Mouse (Mus musculus) thymus, postnatal 0 days (tissue): ENCODE measurements around the gene Hoxa4. TPM values are rescaled to one million over a fixed set of nuclear protein-coding genes. Genes with fewer than 3 reads are reported as not detected.

Experiments
- DNase-seq: peaks from one replicate; pipeline ENCODE4 v3.0.0-alpha.2; 2015; ENCODE audit warnings: low spot score
- polyA plus RNA-seq: library from polyadenylated mRNA; unstranded; fragments of >200 nt; fragmentation: Nextera tagmentation; extraction: Ambion mirVana; gene quantifications from 2 replicates; pipeline ENCODE4 v1.2.1, GENCODE M21; 2015

The Hoxa4 gene
- polyA plus RNA-seq, 1 experiment from 2014 or later, result 0.27 TPM

GRCm38 (mm10) chr6:52166431-52167077, 25.0 kb downstream of the Hoxa4 start:
- DNase-seq, result no peak

DNA sequence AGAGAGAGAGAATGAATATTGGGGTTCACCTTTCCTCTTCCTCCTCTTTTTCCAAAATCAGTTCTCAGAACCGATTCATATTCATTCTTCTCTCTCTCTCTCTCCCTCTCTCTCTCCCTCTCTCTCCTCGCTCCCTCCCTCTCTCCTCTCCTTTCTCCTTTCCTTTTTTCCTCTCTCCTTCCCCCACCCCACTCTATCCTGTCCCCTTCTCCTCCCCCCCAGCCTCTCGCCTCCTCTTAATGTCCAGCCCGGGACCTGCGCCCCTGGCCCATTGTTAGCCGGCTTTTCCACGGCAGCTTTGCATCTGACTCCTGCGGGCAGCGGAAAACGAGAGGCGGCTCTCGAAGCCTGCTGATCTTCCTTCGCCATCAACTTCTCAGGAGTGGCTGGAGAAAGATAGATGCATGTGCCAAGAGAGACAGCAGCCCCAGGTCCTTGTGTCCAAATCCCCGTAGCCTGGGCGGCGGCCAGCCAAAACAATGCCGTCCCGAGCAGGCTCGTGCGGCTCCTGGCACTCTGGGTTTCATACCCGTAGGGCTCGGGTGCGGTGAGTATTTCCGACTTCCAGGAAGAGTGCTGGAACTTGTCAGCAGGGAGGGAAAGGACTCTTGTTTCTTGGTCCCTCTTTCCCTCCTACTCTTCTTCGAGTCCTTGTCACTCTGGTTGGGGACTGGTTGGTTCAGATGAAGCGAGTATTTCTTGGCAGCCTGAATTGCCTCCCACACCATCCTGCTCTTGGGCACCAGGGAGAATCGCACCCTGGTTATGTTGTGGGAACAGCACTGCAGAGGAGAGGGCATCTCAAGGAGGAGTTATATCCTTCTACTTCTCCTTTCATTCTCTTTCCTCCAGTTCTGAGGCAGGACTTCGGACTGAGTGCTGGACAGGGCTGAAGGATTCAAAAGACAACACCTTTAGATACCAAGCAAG, 25.8 kb downstream of the Hoxa4 start:
- no peak for DNase-seq

DNA sequence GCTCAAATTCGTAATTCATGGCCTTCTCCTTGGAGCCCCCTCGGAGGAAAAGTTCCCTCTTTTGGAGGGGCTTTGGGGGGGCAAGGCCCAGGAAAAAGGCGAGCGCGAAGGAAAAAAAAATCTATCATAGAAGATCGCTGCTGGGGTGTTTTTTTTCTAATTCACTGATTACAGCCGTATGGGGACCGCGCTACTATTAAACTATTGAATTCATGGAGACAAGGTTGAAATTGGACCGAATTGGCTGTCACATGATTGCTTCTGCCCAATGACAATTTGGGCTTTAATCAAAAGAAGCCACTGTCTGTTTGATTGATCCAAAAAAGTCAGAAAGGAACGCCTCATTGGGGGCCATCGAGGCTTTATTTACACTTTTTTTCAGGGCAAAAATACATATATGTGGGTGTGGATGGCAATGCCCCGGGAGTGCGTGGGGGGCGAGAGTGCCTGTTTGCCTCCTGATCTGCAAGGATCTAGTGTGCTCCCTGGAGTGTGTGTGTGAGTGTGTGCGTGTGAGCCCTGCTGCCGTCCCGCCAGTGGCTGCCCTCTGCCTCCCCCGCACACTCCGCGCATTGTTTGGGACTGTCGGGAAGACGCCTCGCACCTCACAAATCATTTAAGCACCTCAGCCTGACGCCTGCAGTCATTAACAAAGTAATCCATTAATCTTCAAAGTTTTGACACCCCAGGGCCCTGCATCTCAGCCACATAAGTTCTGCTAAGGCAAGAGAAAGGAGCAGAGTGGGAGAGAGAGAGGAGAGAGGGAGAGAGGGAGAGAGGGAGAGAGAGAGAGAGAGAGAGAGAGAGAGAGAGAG, 26.7 kb downstream of the Hoxa4 start, which contains the start of gene Hoxa2:
TSS of gene Hoxa2 (minus strand) at position 206 of the 815 bp plus-strand sequence.
- no peak for DNase-seq

GRCm38 (mm10) chr6:52164051-52164625, 27.4 kb downstream of the Hoxa4 start:
- DNase-seq, result no peak

GRCm38 (mm10) chr6:52163366-52164031, 28.1 kb downstream of the Hoxa4 start:
- no peak for DNase-seq

- no peak for DNase-seq
Observed at GRCm38 (mm10) chr6:52162611-52163365, 28.8 kb downstream of the Hoxa4 start.

DNA sequence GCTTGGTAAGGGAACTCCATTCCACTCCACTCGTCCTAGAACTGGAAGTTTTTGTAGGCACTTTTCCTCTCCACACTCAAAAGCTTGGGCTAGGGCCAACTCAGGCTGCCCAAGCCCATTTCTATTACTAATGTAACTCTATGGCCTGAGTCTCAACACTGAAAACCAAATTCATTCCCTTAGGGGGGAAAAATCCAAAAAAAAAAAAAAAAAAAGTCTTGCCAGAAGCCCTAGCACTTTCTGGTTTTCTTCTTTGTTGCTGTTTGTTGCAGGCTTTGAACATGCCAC, 29.5 kb downstream of the Hoxa4 start:
- DNase-seq, result no peak

DNA sequence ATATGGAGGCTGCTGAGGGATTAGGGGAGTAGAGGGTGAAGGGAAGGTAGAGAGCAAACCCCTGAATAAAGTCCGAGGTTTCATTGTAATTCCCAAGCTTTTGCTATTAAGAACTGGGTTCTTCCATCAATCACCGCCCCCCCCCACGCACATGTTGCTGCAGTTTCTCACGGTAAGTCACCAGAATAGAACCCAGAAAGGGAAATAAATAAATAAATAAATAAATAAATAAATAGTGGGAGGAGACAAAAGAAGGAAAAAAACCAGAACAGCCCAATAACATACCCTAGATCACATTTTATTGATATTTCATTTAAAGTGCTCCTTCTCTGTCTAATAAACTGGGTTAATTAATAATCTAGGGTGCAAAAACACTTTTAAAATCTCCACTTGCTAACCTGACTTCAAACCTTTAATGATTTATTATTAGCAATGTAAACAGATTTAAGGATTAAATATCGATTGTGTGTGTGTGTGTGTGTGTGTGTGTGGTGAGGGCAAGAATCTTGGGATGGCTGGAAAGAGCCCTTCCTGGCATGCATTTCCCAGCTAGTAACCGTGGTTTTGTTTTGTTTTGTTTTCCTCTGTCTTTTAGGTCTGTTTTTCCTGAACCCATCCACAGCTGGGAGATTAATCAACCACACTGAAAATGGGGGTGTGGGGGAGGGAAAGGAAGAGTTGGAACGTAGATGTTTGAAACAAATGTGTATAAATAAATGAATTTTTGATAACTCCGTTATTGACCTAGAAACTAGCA, 30.0 kb downstream of the Hoxa4 start:
- no peak for DNase-seq

- DNase-seq, result no peak
Observed at GRCm38 (mm10) chr6:52160511-52161335, 30.8 kb downstream of the Hoxa4 start.

DNA sequence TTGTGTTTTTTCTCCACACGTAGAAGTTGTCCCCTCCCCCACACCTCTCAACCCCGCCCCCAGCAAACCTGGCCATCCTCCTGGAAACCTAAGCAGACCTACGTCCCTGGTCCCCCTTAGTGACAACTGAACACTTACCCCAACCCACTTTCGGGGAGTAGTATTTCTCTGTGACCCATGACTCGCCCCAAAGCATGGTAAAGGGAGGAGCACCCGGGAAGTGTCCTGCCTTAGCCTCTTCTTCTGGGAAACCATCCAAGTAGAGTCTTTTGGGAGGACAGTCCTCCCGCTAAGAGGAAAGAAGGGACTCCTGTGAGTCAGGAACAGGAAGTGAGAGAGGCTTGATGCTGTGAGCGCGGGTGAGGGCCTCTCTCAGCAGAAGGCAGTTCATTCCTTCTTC, 31.6 kb downstream of the Hoxa4 start:
- no peak for DNase-seq

DNA sequence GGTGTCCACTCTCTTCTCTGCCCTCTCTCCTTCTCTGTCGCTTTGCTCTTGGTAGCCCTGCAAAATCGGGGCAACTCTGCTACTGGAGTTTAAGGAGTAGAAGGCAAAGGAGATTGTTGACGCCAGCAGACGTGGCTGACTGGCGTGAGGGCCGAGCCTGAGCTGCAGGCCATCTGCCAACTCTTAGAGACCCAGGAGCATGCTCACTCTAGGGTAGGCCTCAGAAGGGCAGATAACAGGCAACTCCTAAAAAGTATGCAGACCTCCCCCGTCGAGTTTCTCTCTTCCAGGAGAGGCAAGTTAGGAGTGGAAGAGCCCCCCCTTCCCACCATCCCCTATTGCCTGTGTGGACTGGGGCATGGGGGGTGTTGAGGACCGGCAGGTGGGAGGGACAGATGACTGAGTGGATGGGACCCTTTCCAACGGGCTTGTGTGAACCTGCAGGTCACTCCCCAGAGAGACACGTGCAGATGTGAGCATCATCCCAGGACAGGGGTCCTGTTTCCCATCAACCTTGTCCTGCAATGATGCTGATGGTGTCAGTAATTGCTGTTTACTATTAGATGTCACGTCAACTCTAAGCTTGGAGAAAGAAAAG, 32.3 kb downstream of the Hoxa4 start:
- no peak for DNase-seq

DNA sequence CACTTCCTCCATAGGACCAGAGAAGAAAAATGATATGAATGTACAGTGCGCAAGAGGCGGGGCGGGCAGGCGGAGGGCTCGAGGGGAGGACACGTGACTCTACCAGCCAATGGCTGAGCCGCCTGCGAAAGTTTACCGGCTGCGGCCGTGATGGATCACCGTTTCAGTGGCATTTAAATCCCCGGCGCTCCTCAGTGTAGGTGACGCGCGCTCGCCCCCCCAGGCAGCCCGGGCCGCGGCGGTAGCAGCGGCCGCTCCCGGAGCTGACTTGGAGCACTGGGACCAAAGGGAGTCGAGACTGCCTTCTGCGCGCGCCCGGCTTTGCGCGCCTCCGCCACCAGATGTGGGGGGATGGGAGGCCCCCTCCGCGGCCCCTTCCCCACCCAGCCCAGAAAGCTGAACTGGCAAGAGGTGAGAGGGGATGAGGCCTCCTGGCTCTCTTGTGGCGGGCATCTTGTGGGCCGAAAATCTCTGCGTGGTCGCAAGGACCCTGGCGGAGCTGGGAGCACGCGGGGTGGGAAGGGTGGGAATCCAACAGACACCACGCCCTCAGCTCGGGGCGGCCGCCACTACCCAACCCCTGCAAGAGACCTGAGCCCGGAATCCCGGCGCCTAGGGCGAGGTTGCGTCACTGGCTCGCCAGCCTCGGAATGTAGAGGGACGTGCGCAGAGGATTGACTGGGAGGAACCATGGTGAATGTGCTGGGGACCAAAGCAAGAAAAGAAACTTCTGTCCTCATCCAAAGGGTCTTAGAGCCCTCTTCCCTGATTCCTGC, 33.1 kb downstream of the Hoxa4 start, which contains the start of gene Hoxa1:
TSS of gene Hoxa1 (minus strand) at position 42 of the 776 bp plus-strand sequence.
- peak; percentile 53 for DNase-seq

GRCm38 (mm10) chr6:52157466-52158275, 33.9 kb downstream of the Hoxa4 start:
- no peak for DNase-seq

DNA sequence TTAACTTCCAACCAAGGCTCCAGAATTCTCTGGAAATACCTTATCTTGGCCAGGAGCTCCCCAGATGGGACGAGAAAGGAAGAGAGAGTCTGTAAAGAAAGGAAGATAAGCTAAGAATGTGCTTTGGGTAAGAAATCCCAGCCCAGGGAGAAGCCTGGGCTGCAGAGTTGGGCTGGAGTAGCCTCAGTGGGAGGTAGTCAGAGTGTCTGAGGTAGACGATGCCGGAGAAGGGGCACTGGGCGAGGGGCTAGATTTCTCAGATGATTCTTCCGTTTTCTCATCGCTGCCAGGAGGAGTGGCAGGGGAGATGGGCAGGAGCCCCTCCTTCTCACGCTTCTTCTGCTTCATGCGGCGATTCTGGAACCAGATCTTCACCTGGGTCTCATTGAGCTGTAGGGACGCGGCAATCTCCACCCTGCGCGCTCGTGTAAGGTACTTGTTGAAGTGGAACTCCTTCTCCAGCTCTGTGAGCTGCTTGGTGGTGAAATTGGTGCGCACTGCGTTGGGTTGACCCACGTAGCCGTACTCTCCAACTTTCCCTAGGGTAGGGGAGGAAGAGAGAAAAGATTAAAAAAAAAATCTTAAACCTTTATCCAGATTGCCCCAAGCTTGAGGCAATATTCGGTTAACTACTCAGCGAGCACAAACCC, 34.9 kb downstream of the Hoxa4 start:
- DNase-seq, result no peak

GRCm38 (mm10) chr6:52155471-52155870, 36.1 kb downstream of the Hoxa4 start:
- DNase-seq, result no peak

- DNase-seq, result no peak
Observed at GRCm38 (mm10) chr6:52154044-52154443, 37.5 kb downstream of the Hoxa4 start.
